Comparison of ENCODE assay signal across 8 mouse cellular contexts in the genomic region with DNA sequence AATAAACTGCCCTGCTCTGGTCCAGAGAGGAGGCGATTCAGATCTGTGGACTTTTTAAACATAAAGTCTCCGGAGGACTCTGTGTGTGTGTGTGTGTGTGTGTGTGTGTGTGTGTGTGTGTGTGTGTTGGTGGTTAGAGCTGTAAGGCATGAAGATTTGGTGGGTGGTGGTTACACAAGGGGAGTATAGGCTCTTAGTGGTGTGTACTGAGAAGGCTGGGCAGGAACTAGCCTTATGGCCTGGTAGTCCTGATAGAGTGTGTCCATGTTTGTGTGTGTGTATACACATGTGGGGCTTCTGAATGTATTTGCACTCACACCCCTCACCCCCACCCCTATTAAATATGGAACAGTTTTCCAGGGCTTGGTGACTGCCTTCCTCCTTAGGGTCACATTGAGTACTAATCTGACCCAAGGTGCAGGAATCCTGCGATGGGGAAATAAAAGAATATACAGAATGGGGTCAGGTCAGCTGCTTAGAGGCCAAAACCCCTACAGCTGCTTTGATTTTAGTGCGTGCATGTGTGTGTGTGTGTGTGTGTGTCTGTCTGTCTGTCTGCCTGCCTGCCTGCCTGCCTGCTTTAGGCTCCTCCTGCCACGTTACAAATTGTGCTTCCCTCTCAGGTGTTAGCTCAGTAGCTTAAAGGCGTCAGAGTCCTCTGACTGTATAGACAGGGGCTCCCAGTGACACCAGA.
DNase-seq lines count a peak whose midpoint lies in the region; ATAC-seq and TF ChIP-seq lines count a peak whose summit lies in the region.

No protein-coding gene starts in this region.

- H3K4me3 ChIP-seq in lung, adult 2 months (replicated peaks; ENCODE audit: extremely low read depth, low read depth, low read length) = no peak overlapping the region
- peak overlapping the region; percentile 97 for H3K4me3 ChIP-seq in hindbrain, embryonic 11.5 days (ENCODE audit: low read depth, low read length)
- peak overlapping the region; percentile 88 for H3K4me3 ChIP-seq in lung, embryonic 15.5 days
- no peak overlapping the region for H3K4me3 ChIP-seq in stomach, postnatal 0 days (ENCODE audit: low read depth, low read length)

- no peaks in the 10 kb centered on the region for H3K36me3 ChIP-seq in hindbrain, embryonic 11.5 days (ENCODE audit: control insufficient read depth, insufficient read depth, low read length)
- H3K36me3 ChIP-seq in lung, embryonic 15.5 days = no peaks in the 10 kb centered on the region
- no peaks in the 10 kb centered on the region for H3K36me3 ChIP-seq in stomach, postnatal 0 days (ENCODE audit: control insufficient read depth, insufficient read depth, low read length)

- peak overlapping the region; percentile 40 for H3K9ac ChIP-seq in hindbrain, embryonic 11.5 days (ENCODE audit: low read depth, low read length)
- H3K9ac ChIP-seq in lung, embryonic 15.5 days = 0 out of 2 replicates have a peak overlapping the region, but pooled peaks have one; percentile 22
- H3K9ac ChIP-seq in stomach, postnatal 0 days (ENCODE audit: low read length) = no peak overlapping the region

- DNase-seq in lung, adult 2 months = peak; percentile 25
- no peak for DNase-seq in lung, postnatal 25 days (ENCODE audit: low spot score)
- DNase-seq in hindbrain, embryonic 11.5 days (ENCODE audit: low spot score) = peak; percentile 26
- DNase-seq in stomach, postnatal 0 days (ENCODE audit: low spot score) = no peak
- DNase-seq in right cerebral cortex, adult 2 months (ENCODE audit: low spot score in 2 of 2) = no peak
- DNase-seq in layer of hippocampus, adult 9-10 months (ENCODE audit: low spot score) = no peak
- DNase-seq in cerebellum, adult 9-11 months = no peak

- H3K9me3 ChIP-seq in hindbrain, embryonic 11.5 days (ENCODE audit: control insufficient read depth, low read length) = no peaks in the 10 kb centered on the region
- H3K9me3 ChIP-seq in lung, embryonic 15.5 days = no peaks in the 10 kb centered on the region
- H3K9me3 ChIP-seq in stomach, postnatal 0 days (ENCODE audit: control insufficient read depth, low read length) = no peaks in the 10 kb centered on the region

- no peak for TF ChIP-seq POLR2A in lung, adult 2 months (IDR thresholded peaks at IDR 0.05; ENCODE audit: borderline replicate concordance, extremely low read depth, low read depth, low read length)

- H3K4me1 ChIP-seq in lung, adult 2 months (ENCODE audit: control insufficient read depth, insufficient read depth, low read length) = peaks cover 16% of the 10 kb centered on the region
- peaks cover 19% of the 10 kb centered on the region for H3K4me1 ChIP-seq in hindbrain, embryonic 11.5 days (replicated peaks; ENCODE audit: control insufficient read depth, insufficient read depth, low read length)
- peaks cover 70% of the 10 kb centered on the region for H3K4me1 ChIP-seq in lung, embryonic 15.5 days
- H3K4me1 ChIP-seq in stomach, postnatal 0 days (replicated peaks; ENCODE audit: control insufficient read depth, insufficient read depth) = peaks cover 17% of the 10 kb centered on the region

- peak overlapping the region; percentile 67 for H3K4me2 ChIP-seq in hindbrain, embryonic 11.5 days (replicated peaks; ENCODE audit: low read depth, low read length)
- H3K4me2 ChIP-seq in lung, embryonic 15.5 days = peak overlapping the region; percentile 70
- H3K4me2 ChIP-seq in stomach, postnatal 0 days (replicated peaks; ENCODE audit: low read depth) = peak overlapping the region; percentile 27; the same call in 1 of the 2 replicates

- TF ChIP-seq CTCF in lung, adult 2 months (IDR thresholded peaks at IDR 0.05; ENCODE audit: insufficient read depth, low read length) = no peak
- TF ChIP-seq CTCF in stomach, postnatal 0 days (IDR thresholded peaks at IDR 0.05; ENCODE audit: low read depth) = no peak

- H3K27ac ChIP-seq in hindbrain, embryonic 11.5 days (ENCODE audit: low read depth, low read length) = peak overlapping the region; percentile 64
- H3K27ac ChIP-seq in lung, embryonic 15.5 days = peak overlapping the region; percentile 98
- peak overlapping the region; percentile 65 for H3K27ac ChIP-seq in stomach, postnatal 0 days (replicated peaks)

- ATAC-seq in hindbrain, embryonic 11.5 days (ENCODE audit: low FRiP score) = no peak
- peak; percentile 30; the same call in 1 of the 2 replicates for ATAC-seq in lung, embryonic 15.5 days (ENCODE audit: borderline replicate concordance, extremely low read depth, low FRiP score, low TSS enrichment)
- ATAC-seq in stomach, postnatal 0 days (ENCODE audit: low FRiP score, low TSS enrichment) = peak; percentile 53; the same call in 1 of the 2 replicates

- WGBS in lung, adult 2 months = 34% methylated on average over 6 of the region's 6 CpGs
- WGBS in hindbrain, embryonic 11.5 days = 25% methylated on average over 6 of the region's 6 CpGs
- 16% methylated on average over 6 of the region's 6 CpGs for WGBS in lung, embryonic 15.5 days
- WGBS in stomach, postnatal 0 days = 29% methylated on average over 6 of the region's 6 CpGs

- no peaks in the 10 kb centered on the region for H3K27me3 ChIP-seq in hindbrain, embryonic 11.5 days (ENCODE audit: control insufficient read depth, insufficient read depth, low read length)
- no peaks in the 10 kb centered on the region for H3K27me3 ChIP-seq in lung, embryonic 15.5 days
- no peaks in the 10 kb centered on the region for H3K27me3 ChIP-seq in stomach, postnatal 0 days (ENCODE audit: control insufficient read depth, insufficient read depth, low read length)

- no peak for TF ChIP-seq EP300 in stomach, postnatal 0 days (optimal IDR thresholded peaks at IDR 0.05)

Comparison
In these comparisons a context has a peak if more than half of its experiments do, and no peak if none do; other contexts are left out.
1. DNase-seq: peak in lung, adult 2 months (single experiment) and hindbrain, embryonic 11.5 days (single experiment); none in lung, postnatal 25 days (single experiment), stomach, postnatal 0 days (single experiment), right cerebral cortex, adult 2 months (0 of 2), layer of hippocampus, adult 9-10 months (single experiment) and cerebellum, adult 9-11 months (single experiment).
2. H3K4me3 ChIP-seq: peak in hindbrain, embryonic 11.5 days (single experiment) and lung, embryonic 15.5 days (single experiment); none in lung, adult 2 months (single experiment) and stomach, postnatal 0 days (single experiment).
3. Peak in every context shown above with its lines, with median percentiles within 50 percentile points of each other: H3K27ac ChIP-seq and H3K4me2 ChIP-seq.